Mouse (Mus musculus) liver, adult 2 months (tissue): ENCODE data around the gene Opn1sw. TPM values are rescaled to one million over a fixed set of nuclear protein-coding genes. Genes with fewer than 3 reads are reported as not detected.
"Not testable (repeated sequence)": the region's sequence is repeated elsewhere in the genome, so short reads cannot be mapped to it uniquely, and the experiment has no call there.

Experiments used
- DNase-seq: peaks from one replicate; pipeline ENCODE4 v3.0.0-alpha.2; 2011; ENCODE audit warnings: low read depth, low spot score; ENCODE audit errors: extremely low read depth
- H3K27ac ChIP-seq: fragments of 200-500 bp; replicated peaks from 2 replicates; pipeline ENCODE4 v1.5.1; 2012; ENCODE audit warnings: low read depth, mild to moderate bottlenecking, control low read depth, inconsistent platforms, low read length; ENCODE audit not compliant: insufficient read depth
- H3K27me3 ChIP-seq: fragments of 200-500 bp; 2 replicates; pipeline ENCODE4 v1.6.1; 2012; ENCODE audit warnings: mild to moderate bottlenecking, moderate library complexity, low read length, inconsistent platforms; ENCODE audit not compliant: control insufficient read depth, insufficient read depth
- H3K36me3 ChIP-seq: fragments of 200-500 bp; 2 replicates; pipeline ENCODE4 v1.6.1; 2012; ENCODE audit warnings: low read length, inconsistent platforms; ENCODE audit not compliant: control insufficient read depth, insufficient read depth
- H3K4me1 ChIP-seq: fragments of 200-500 bp; 2 replicates; pipeline ENCODE4 v1.6.1; 2011; ENCODE audit warnings: low read length; ENCODE audit not compliant: control insufficient read depth, insufficient read depth
- H3K4me3 ChIP-seq: fragments of 200-500 bp; 2 replicates; pipeline ENCODE4 v1.5.1; 2011; ENCODE audit warnings: low read depth, mild to moderate bottlenecking, control low read depth, low read length, moderate library complexity; ENCODE audit not compliant: insufficient read depth
- H3K79me2 ChIP-seq: fragments of 200-500 bp; 2 replicates; pipeline ENCODE4 v1.6.1; 2012; ENCODE audit warnings: inconsistent platforms, mild to moderate bottlenecking, low read length, moderate library complexity; ENCODE audit not compliant: control insufficient read depth, insufficient read depth
- H3K9ac ChIP-seq: fragments of 200-500 bp; 2 replicates; pipeline ENCODE4 v1.6.1; 2012; ENCODE audit warnings: low read depth, mild to moderate bottlenecking, control low read depth, inconsistent platforms, low read length
- CTCF ChIP-seq: fragments of 200-500 bp; IDR thresholded peaks from 2 replicates; pipeline ENCODE4 v1.5.1; 2011; ENCODE audit warnings: low read depth, low read length, control low read depth
- POLR2A ChIP-seq: fragments of 200-500 bp; IDR thresholded peaks from 2 replicates; pipeline ENCODE4 v1.6.1; 2011; ENCODE audit warnings: low read length, control low read depth; ENCODE audit not compliant: insufficient read depth; ENCODE audit errors: extremely low read depth
- WGBS: fragments of 180-500 bp; shearing (Covaris S2); methylation state at CpG from one replicate; pipeline ENCODE4 v1.1.7; 2018; 5-methylcytosine and 5-hydroxymethylcytosine counted together
- polyA plus RNA-seq: library from polyadenylated mRNA; depleted of rRNA; stranded (reverse); fragments of >200 nt; gene quantifications from 2 replicates; pipeline ENCODE4 v1.2.3, GENCODE M21; 2012
- total RNA-seq: library from RNA; depleted of rRNA; stranded (reverse); fragments of >200 nt; gene quantifications from 2 replicates; pipeline ENCODE4 v1.2.3, GENCODE M21; 2014

Opn1sw gene
- total and polyA plus RNA-seq, 2 experiments, result 0.09 to 0.15 TPM

DNA sequence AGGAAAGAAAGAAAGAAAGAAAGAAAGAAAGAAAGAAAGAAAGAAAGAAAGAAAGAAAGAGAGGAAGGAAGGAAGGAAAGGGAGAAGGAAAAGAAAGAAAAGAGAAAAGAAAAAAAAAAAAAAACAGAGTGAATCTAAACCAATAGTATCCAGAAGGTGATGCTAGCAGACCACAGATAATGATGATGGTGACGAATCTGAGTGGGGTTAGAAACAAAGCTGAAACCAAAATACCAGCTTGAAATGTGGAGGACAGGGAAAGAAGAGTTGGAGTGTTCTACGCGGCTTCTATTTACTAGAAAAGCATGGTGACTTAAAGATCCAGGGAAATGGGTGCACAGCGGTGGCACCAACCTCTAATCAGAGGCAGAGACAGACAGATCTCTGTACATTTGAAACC is 3.5 kb upstream of the Opn1sw start:
- Histone ChIP-seq H3K27ac (no peak overlapping the region), H3K9ac (no peak overlapping the region), H3K4me1 (peaks cover 8% of the 10 kb centered on the region), H3K36me3 (no peaks in the 10 kb centered on the region), H3K79me2 (no peaks in the 10 kb centered on the region), H3K4me3 (no peak overlapping the region), H3K27me3 (peaks cover 7% of the 10 kb centered on the region; the same call in 1 of the 2 replicates)
- WGBS, result 71% methylated on average over 4 of the region's 4 CpGs
- TF ChIP-seq POLR2A (no peak), CTCF (no peak)
- no peak for DNase-seq

DNA sequence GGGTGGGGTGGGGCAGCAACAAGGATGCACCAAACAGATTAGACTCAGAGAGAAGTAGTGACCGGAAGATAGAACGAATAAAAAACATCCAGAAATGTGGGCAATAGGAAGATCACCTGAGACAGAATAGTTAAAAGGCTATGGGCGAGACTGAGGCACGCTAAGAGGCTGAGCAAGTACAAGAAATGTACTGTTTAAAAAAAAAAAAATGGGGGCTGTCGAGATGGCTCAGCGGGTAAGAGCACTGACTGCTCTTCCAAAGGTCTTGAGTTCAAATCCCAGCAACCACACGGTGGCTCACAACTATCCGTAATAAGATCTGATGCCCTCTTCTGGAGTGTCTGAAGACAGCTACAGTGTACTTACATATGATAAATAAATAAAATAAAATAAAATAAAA is 3.0 kb upstream of the Opn1sw start:
- WGBS, result 72% methylated on average over 8 of the region's 8 CpGs
- H3K36me3 ChIP-seq, H3K4me3 ChIP-seq, H3K27ac ChIP-seq, DNase-seq, H3K9ac ChIP-seq, H3K79me2 ChIP-seq, H3K4me1 ChIP-seq, H3K27me3 ChIP-seq: not testable (repeated sequence)

- not testable (repeated sequence) for H3K9ac ChIP-seq, H3K36me3 ChIP-seq, H3K4me1 ChIP-seq, H3K27me3 ChIP-seq, DNase-seq, H3K27ac ChIP-seq, H3K4me3 ChIP-seq, H3K79me2 ChIP-seq
- WGBS, result 73% methylated on average over 1 of the region's 1 CpGs
These were observed 2.2 kb upstream of the Opn1sw start for GRCm38 (mm10) chr6:29390500-29390899.

GRCm38 (mm10) chr6:29389425-29389824 is 1.2 kb upstream of the Opn1sw start:
- TF ChIP-seq CTCF, result no peak
- TF ChIP-seq POLR2A, result no peak
- Histone ChIP-seq H3K36me3 (no peaks in the 10 kb centered on the region), H3K79me2 (no peaks in the 10 kb centered on the region), H3K27me3 (peaks cover under 1% of the 10 kb centered on the region; the same call in 1 of the 2 replicates), H3K4me1 (peaks cover 3% of the 10 kb centered on the region), H3K9ac (no peak overlapping the region), H3K27ac (no peak overlapping the region), H3K4me3 (no peak overlapping the region)
- DNase-seq, result no peak
- 47% methylated on average over 9 of the region's 9 CpGs for WGBS

DNA sequence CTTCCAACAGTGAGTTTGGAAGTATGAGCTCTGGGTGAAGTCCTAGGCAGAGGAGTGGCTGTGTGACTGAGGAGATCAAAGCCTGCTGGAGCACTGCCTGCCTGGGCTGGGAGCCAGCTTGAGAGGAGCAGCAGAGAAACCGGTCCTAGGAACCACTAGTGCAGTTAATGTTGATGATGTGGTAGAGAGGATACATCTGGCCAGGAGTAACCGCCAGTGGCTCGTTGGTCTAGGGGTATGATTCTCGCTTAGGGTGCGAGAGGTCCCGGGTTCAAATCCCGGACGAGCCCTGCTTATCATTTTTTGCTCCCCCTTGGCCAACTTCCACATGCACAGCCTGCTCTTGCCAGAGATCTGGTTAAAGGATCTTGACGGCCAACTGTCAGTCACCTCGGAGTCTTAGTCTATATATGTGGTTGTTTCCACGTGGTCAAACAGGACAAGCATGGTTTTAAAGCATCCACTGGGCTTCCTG is 375 bp upstream of the Opn1sw start:
- Histone ChIP-seq H3K4me3 (no peak overlapping the region), H3K9ac (no peak overlapping the region), H3K27ac (no peak overlapping the region), H3K36me3 (no peaks in the 10 kb centered on the region), H3K27me3 (no peaks in the 10 kb centered on the region), H3K4me1 (peaks cover 3% of the 10 kb centered on the region), H3K79me2 (no peaks in the 10 kb centered on the region)
- TF ChIP-seq CTCF (no peak), POLR2A (no peak)
- peak; percentile 85 for DNase-seq
- 3% methylated on average over 11 of the region's 11 CpGs for WGBS

DNA sequence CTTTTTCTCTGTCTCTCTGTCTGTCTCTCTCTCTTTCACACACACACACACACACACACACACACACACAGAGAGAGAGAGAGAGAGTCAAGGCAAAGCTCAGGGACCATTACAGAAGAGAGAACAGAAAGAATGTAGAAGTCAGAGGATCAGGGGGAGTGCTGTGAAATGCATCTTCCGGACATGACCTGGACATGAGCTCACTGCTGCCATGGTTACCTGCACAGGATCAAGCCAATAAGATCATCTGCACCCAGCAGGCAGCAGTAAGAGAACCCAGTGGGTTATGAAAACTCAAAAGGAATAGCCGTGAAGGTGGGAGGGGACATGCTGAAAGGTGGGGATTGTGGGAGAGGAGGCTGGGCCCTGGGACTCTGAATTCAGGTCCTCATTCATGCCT is 5.8 kb downstream of the Opn1sw start:
- Histone ChIP-seq H3K27ac (no peak overlapping the region), H3K4me3 (no peak overlapping the region), H3K4me1 (no peaks in the 10 kb centered on the region), H3K79me2 (no peaks in the 10 kb centered on the region), H3K9ac (no peak overlapping the region), H3K27me3 (no peaks in the 10 kb centered on the region), H3K36me3 (no peaks in the 10 kb centered on the region)
- WGBS, result 79% methylated on average over 2 of the region's 2 CpGs
- no peak for TF ChIP-seq CTCF
- no peak for TF ChIP-seq POLR2A
- no peak for DNase-seq
